Mouse (Mus musculus): ENCODE measurements around the gene Cblc. TPM values are rescaled to one million over a fixed set of nuclear protein-coding genes. Genes with fewer than 3 reads are reported as not detected.

Gene Cblc
- total and polyA plus RNA-seq, 2 experiments from 2014 or later = 0.46 TPM; not detected in 1

DNA sequence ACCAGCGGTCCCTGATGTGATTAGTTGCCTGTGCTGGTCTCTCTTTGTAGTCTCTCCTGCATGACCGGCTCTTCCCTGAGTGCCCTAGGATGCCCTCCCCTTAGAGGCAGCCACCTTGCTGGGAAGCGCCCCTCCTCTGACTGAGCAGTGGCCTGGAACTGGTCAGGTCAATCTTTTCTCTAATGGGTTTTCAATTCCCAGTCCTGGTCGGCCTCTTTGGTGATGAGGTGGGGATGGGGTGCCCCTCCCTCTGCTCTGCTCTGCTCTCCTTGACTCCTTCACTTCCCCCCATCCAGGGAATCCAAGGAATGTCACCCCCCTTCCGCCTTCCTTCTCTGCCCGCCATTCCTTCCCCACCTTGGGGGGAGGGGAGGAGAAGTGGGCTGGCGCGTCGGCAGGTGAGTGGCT is 25.6 kb downstream of the Cblc start, which contains the start of gene Bcam:
Gene Bcam, minus strand, starts transcription at position 33 of the 408 bp plus-strand sequence.
- H3K27me3 ChIP-seq (ENCODE audit: insufficient read depth, low read length) = peaks cover 16% of the 10 kb centered on the region; the same call in 1 of the 2 replicates
- WGBS = 4% methylated on average over 9 of the region's 9 CpGs
- peak; percentile 22; the same call in 1 of the 2 replicates for ATAC-seq

DNA sequence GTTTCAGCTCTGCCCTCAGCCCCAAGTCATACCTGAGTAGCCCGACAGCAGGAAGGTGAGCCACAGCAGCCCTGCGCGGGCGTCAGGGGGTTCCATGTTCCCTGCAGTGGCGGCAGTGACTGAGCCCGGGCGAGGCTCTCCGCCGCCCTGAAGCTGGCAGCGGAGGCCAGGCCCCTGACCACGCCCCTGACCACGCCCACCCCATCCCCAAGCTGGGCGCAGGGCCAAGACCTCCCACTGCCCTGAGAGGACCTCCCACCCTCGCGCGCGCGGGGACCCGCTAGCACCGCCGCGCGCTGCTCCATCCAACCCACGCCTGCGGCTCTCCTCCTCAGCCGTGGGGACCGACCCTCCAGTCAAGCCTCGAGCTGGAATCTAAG is 26.2 kb downstream of the Cblc start:
- 0 out of 2 replicates have a peak, but pooled peaks cover 8% of the 10 kb centered on the region for H3K4me1 ChIP-seq (ENCODE audit: insufficient read depth, low read length)
- H3K9me3 ChIP-seq (ENCODE audit: low read length) = no peaks in the 10 kb centered on the region
- H3K9ac ChIP-seq (replicated peaks; ENCODE audit: low read length) = peak overlapping the region; percentile 46
- peak; percentile 73 for DNase-seq (ENCODE audit: low spot score)
- peak overlapping the region; percentile 37 for H3K4me3 ChIP-seq (ENCODE audit: low read length)
- 0% methylated on average over 26 of the region's 28 CpGs for WGBS
- no peaks in the 10 kb centered on the region for H3K36me3 ChIP-seq (ENCODE audit: insufficient read depth, low read length)
- peak; percentile 71 for ATAC-seq
- H3K27me3 ChIP-seq (ENCODE audit: insufficient read depth, low read length) = peaks cover 16% of the 10 kb centered on the region; the same call in 1 of the 2 replicates
- no peak overlapping the region for H3K27ac ChIP-seq
- peak overlapping the region; percentile 64 for H3K4me2 ChIP-seq (ENCODE audit: low read depth, low read length)
- TF ChIP-seq CTCF (IDR thresholded peaks at IDR 0.05; ENCODE audit: low read depth) = no peak

More for the DNA sequence above, 25.6 kb downstream of the Cblc start, which contains the start of gene Bcam:
- TF ChIP-seq CTCF (IDR thresholded peaks at IDR 0.05; ENCODE audit: low read depth) = no peak
- H3K9ac ChIP-seq (replicated peaks; ENCODE audit: low read length) = peak within 1 kb of the TSS; percentile 46
- H3K4me1 ChIP-seq (ENCODE audit: insufficient read depth, low read length) = 0 out of 2 replicates have a peak, but pooled peaks cover 8% of the 10 kb centered on the region
- peak within 1 kb of the TSS; percentile 64 for H3K4me2 ChIP-seq (ENCODE audit: low read depth, low read length)
- no peaks in the 10 kb centered on the region for H3K36me3 ChIP-seq (ENCODE audit: insufficient read depth, low read length)
- peak within 1 kb of the TSS; percentile 37 for H3K4me3 ChIP-seq (ENCODE audit: low read length)
- no peaks in the 10 kb centered on the region for H3K9me3 ChIP-seq (ENCODE audit: low read length)
- no peak within 1 kb of the TSS for H3K27ac ChIP-seq
- no peak for DNase-seq (ENCODE audit: low spot score)

DNA sequence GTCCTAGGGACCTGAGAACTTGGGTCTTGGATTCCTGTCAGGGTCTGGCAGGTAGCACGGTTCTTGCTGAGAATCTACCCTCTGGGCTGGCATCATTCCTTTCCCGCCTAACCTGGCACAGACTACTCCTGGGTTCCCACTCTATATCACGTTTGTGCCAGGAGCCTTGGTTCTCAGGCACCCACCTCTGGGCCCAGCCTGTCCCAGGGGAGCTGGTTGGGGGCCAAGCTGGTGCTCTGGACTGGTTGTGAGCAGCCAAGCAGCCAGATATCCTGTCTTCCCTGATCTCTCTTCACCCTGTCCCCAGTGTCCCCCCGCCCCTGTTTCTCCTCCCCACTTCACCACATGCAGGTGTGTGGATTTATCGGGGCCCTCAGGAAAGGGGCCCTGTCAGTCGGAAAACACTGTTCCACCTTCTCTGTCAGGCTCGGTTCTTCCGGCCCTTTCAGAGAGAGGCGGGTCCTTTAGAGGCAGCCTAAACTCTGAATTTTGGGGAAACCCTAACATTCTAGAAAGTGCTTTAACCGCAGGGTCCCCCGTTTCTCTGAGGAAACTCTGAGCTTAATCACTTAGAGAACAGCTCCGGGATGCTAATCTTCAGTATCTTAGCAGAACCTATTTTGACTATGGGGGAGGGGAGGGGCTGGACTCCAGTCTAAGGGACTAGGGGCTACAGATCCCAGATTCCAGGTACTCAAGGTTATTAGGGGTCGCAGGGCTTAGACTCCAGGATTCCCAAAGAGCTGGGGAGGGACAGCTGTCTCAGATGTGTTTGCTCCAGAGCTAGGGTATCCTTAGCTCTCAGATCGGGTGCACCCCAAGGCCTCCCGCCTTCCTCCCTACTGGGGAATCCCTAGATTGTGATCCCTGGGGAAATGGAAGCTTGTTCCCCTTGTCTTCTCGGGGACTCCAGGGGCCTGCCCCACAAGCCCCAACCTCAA is 26.9 kb downstream of the Cblc start:
- no peak for TF ChIP-seq CTCF (IDR thresholded peaks at IDR 0.05; ENCODE audit: low read depth)
- Histone ChIP-seq H3K4me1 (ENCODE audit: insufficient read depth, low read length) (0 out of 2 replicates have a peak, but pooled peaks cover 8% of the 10 kb centered on the region), H3K4me3 (ENCODE audit: low read length) (peak overlapping the region; percentile 37), H3K36me3 (ENCODE audit: insufficient read depth, low read length) (no peaks in the 10 kb centered on the region), H3K4me2 (ENCODE audit: low read depth, low read length) (peak overlapping the region; percentile 64), H3K9ac (replicated peaks; ENCODE audit: low read length) (peak overlapping the region; percentile 46), H3K27me3 (ENCODE audit: insufficient read depth, low read length) (peaks cover 16% of the 10 kb centered on the region; the same call in 1 of the 2 replicates), H3K9me3 (ENCODE audit: low read length) (no peaks in the 10 kb centered on the region), H3K27ac (no peak overlapping the region)
- WGBS = 9% methylated on average over 16 of the region's 16 CpGs
- no peak for DNase-seq (ENCODE audit: low spot score)
- ATAC-seq = peak; percentile 15

DNA sequence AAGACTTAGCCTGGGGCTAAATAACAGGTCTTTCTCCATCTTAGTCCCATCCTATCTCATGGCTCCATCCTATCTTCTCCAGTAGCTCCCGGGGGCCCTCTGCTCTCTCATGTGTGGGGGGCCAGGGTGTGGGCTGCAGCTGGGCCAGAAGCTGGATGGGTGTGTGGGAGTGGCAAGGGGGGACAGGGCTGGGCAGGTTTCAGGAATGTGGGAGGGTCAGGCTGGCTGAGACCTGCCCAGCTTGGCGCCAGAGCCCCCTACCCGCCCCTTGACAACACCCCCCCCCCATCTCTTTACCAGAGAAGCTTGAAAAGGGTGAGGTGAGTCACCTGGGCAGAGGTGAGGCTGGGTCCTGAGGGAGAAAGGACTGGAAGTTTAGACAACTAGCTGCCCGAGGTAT is 27.6 kb downstream of the Cblc start:
- H3K4me1 ChIP-seq (ENCODE audit: insufficient read depth, low read length) = 0 out of 2 replicates have a peak, but pooled peaks cover 8% of the 10 kb centered on the region
- no peak overlapping the region for H3K4me3 ChIP-seq (ENCODE audit: low read length)
- no peak for ATAC-seq
- peaks cover 16% of the 10 kb centered on the region; the same call in 1 of the 2 replicates for H3K27me3 ChIP-seq (ENCODE audit: insufficient read depth, low read length)
- no peaks in the 10 kb centered on the region for H3K9me3 ChIP-seq (ENCODE audit: low read length)
- WGBS = 28% methylated on average over 4 of the region's 4 CpGs
- H3K27ac ChIP-seq = no peak overlapping the region
- DNase-seq (ENCODE audit: low spot score) = no peak
- no peak overlapping the region; the same call in 1 of the 2 replicates for H3K4me2 ChIP-seq (ENCODE audit: low read depth, low read length)
- TF ChIP-seq CTCF (IDR thresholded peaks at IDR 0.05; ENCODE audit: low read depth) = no peak
- H3K36me3 ChIP-seq (ENCODE audit: insufficient read depth, low read length) = no peaks in the 10 kb centered on the region
- H3K9ac ChIP-seq (replicated peaks; ENCODE audit: low read length) = no peak overlapping the region

DNA sequence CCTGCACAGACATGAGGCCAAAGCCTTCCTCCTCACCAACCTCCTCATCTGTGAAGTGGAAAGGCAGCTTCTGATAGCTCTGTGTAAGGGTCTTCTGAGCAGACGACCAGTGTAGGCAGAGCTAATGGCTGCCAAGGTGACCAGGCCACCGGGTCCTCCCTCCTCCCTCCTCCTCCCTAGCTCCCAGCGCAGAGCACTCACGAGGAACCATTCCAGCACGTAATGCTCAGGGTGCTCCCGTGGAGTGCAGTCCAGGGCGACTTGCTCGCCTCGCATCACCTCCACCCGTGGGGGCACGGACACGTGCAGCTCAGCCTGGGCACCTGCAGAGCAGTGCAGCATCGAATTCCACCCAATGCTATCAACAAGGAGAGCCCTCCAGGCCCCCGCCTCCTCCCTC is 28.4 kb downstream of the Cblc start:
- Histone ChIP-seq H3K27me3 (ENCODE audit: insufficient read depth, low read length) (peaks cover 16% of the 10 kb centered on the region; the same call in 1 of the 2 replicates), H3K9ac (replicated peaks; ENCODE audit: low read length) (no peak overlapping the region), H3K4me1 (ENCODE audit: insufficient read depth, low read length) (0 out of 2 replicates have a peak, but pooled peaks cover 8% of the 10 kb centered on the region), H3K4me3 (ENCODE audit: low read length) (no peak overlapping the region), H3K4me2 (ENCODE audit: low read depth, low read length) (no peak overlapping the region), H3K9me3 (ENCODE audit: low read length) (no peaks in the 10 kb centered on the region), H3K36me3 (ENCODE audit: insufficient read depth, low read length) (no peaks in the 10 kb centered on the region), H3K27ac (no peak overlapping the region)
- ATAC-seq (no peak), DNase-seq (ENCODE audit: low spot score) (no peak)
- TF ChIP-seq CTCF (IDR thresholded peaks at IDR 0.05; ENCODE audit: low read depth) = no peak
- 64% methylated on average over 14 of the region's 14 CpGs for WGBS

DNA sequence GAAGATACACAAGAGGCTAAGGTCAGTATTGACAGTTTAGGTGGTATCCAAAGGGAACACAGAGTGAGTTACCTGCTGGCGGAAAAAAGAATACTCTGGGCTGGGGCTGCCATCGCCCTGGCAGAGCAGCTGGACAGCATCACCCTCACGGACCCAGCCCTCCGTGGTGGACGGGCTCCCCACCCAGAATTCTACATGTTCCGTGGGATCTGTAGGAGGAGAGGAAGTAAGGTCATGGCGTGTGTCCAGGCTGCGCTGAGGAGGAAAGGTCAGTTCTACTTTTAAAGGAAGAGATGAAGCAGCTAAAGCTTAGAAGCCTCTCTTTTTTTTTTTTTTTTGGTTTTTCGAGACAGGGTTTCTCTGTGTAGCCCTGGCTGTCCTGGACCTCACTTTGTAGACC is 32.0 kb downstream of the Cblc start:
- Histone ChIP-seq H3K4me3 (ENCODE audit: low read length) (no peak overlapping the region), H3K9me3 (ENCODE audit: low read length) (no peaks in the 10 kb centered on the region), H3K27ac (no peak overlapping the region), H3K4me1 (ENCODE audit: insufficient read depth, low read length) (no peaks in the 10 kb centered on the region), H3K36me3 (ENCODE audit: insufficient read depth, low read length) (no peaks in the 10 kb centered on the region), H3K4me2 (ENCODE audit: low read depth, low read length) (no peak overlapping the region), H3K9ac (replicated peaks; ENCODE audit: low read length) (no peak overlapping the region), H3K27me3 (ENCODE audit: insufficient read depth, low read length) (peaks cover 7% of the 10 kb centered on the region; the same call in 1 of the 2 replicates)
- DNase-seq (ENCODE audit: low spot score) = no peak
- WGBS = 94% methylated on average over 8 of the region's 9 CpGs
- no peak for ATAC-seq
- no peak for TF ChIP-seq CTCF (IDR thresholded peaks at IDR 0.05; ENCODE audit: low read depth)

All from hindbrain, postnatal 0 days (tissue).